Mouse (Mus musculus): Measurements from ENCODE around the gene Ntf3.

DNA sequence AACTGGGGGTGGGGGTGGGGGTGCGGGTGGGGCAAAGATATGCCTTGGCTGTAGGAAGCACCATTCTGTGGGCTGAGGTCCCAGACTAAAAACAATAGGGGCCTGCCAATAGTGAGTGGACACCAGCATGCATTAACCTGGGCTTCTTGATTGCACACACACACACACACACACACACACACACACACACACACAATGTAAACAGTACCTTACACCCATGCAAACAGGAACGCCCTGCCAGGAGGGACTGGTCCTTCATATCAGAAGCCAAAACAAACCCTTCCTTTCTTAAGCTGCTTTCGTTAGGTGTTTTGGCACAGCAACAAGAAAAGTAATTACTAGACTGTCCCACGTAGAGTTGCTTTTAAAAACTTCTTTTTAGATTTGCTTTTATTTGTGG is 4.1 kb upstream of the Ntf3 start:
- TF ChIP-seq POLR2A (IDR thresholded peaks at IDR 0.05; ENCODE audit: extremely low read depth, insufficient read depth, low read length), result no peak
- no peak for TF ChIP-seq CTCF (IDR thresholded peaks at IDR 0.05; ENCODE audit: extremely low read depth, insufficient read depth, low read length)
